Mouse (Mus musculus): ENCODE results near the gene Snrnp27. TPM values are rescaled to one million over a fixed set of nuclear protein-coding genes. Genes with fewer than 3 reads are reported as not detected.

Gene Snrnp27
- polyA plus RNA-seq, 1 experiment from 2014 or later = 125 TPM

GRCm38 (mm10) chr6:86637171-86637835, 47.0 kb downstream of the Snrnp27 start:
- Histone ChIP-seq H3K9me3 (ENCODE audit: control insufficient read depth, low read length) (no peaks in the 10 kb centered on the region), H3K27ac (ENCODE audit: low read depth, low read length) (no peak overlapping the region), H3K4me3 (ENCODE audit: low read length) (no peak overlapping the region), H3K27me3 (ENCODE audit: control insufficient read depth, insufficient read depth, low read length) (no peaks in the 10 kb centered on the region), H3K4me1 (ENCODE audit: control insufficient read depth, insufficient read depth, low read length) (no peaks in the 10 kb centered on the region), H3K9ac (ENCODE audit: low read depth, low read length) (no peak overlapping the region), H3K36me3 (ENCODE audit: control insufficient read depth, insufficient read depth, low read length) (no peaks in the 10 kb centered on the region), H3K4me2 (replicated peaks; ENCODE audit: low read depth, low read length) (no peak overlapping the region)
- ATAC-seq (ENCODE audit: low FRiP score, low TSS enrichment) = no peak
- WGBS = 62% methylated on average over 4 of the region's 4 CpGs

GRCm38 (mm10) chr6:86636495-86636894, 47.8 kb downstream of the Snrnp27 start:
- no peak for ATAC-seq (ENCODE audit: low FRiP score, low TSS enrichment)

GRCm38 (mm10) chr6:86630141-86630540, 54.2 kb downstream of the Snrnp27 start:
- H3K27me3 ChIP-seq (ENCODE audit: control insufficient read depth, insufficient read depth, low read length) = no peaks in the 10 kb centered on the region
- no peaks in the 10 kb centered on the region for H3K4me1 ChIP-seq (ENCODE audit: control insufficient read depth, insufficient read depth, low read length)
- H3K4me2 ChIP-seq (replicated peaks; ENCODE audit: low read depth, low read length) = no peak overlapping the region
- ATAC-seq (ENCODE audit: low FRiP score, low TSS enrichment) = no peak
- H3K9me3 ChIP-seq (ENCODE audit: control insufficient read depth, low read length) = no peaks in the 10 kb centered on the region
- WGBS = 75% methylated on average over 3 of the region's 3 CpGs
- no peaks in the 10 kb centered on the region for H3K36me3 ChIP-seq (ENCODE audit: control insufficient read depth, insufficient read depth, low read length)
- no peak overlapping the region for H3K9ac ChIP-seq (ENCODE audit: low read depth, low read length)
- no peak overlapping the region for H3K27ac ChIP-seq (ENCODE audit: low read depth, low read length)
- H3K4me3 ChIP-seq (ENCODE audit: low read length) = no peak overlapping the region

More at GRCm38 (mm10) chr6:86636495-86636894, 47.8 kb downstream of the Snrnp27 start:
- H3K9ac ChIP-seq (ENCODE audit: low read depth, low read length) = no peak overlapping the region
- H3K4me2 ChIP-seq (replicated peaks; ENCODE audit: low read depth, low read length) = no peak overlapping the region
- no peaks in the 10 kb centered on the region for H3K27me3 ChIP-seq (ENCODE audit: control insufficient read depth, insufficient read depth, low read length)
- H3K4me3 ChIP-seq (ENCODE audit: low read length) = no peak overlapping the region
- WGBS = 71% methylated on average over 2 of the region's 2 CpGs
- no peaks in the 10 kb centered on the region for H3K36me3 ChIP-seq (ENCODE audit: control insufficient read depth, insufficient read depth, low read length)
- no peaks in the 10 kb centered on the region for H3K4me1 ChIP-seq (ENCODE audit: control insufficient read depth, insufficient read depth, low read length)
- H3K9me3 ChIP-seq (ENCODE audit: control insufficient read depth, low read length) = no peaks in the 10 kb centered on the region
- no peak overlapping the region for H3K27ac ChIP-seq (ENCODE audit: low read depth, low read length)

- WGBS = 55% methylated on average over 10 of the region's 10 CpGs
- Histone ChIP-seq H3K4me1 (ENCODE audit: control insufficient read depth, insufficient read depth, low read length) (no peaks in the 10 kb centered on the region), H3K27me3 (ENCODE audit: control insufficient read depth, insufficient read depth, low read length) (no peaks in the 10 kb centered on the region), H3K27ac (ENCODE audit: low read depth, low read length) (no peak within 1 kb of the TSS), H3K4me2 (replicated peaks; ENCODE audit: low read depth, low read length) (no peak within 1 kb of the TSS), H3K9ac (ENCODE audit: low read depth, low read length) (no peak within 1 kb of the TSS), H3K4me3 (ENCODE audit: low read length) (no peak within 1 kb of the TSS), H3K36me3 (ENCODE audit: control insufficient read depth, insufficient read depth, low read length) (no peaks in the 10 kb centered on the region), H3K9me3 (ENCODE audit: control insufficient read depth, low read length) (no peaks in the 10 kb centered on the region)
- ATAC-seq (ENCODE audit: low FRiP score, low TSS enrichment) = no peak
Measured at GRCm38 (mm10) chr6:86627946-86628345, 56.4 kb downstream of the Snrnp27 start, which contains the start of gene Asprv1. Gene Asprv1 (plus strand): TSS chr6:86628164.

Other genes starting within 250 kb of the Snrnp27 start
- 23.3 and 23.5 TPM in 2 replicates for gene C87436, start 246.1 kb downstream of the Snrnp27 start, polyA plus RNA-seq (2014; fragmentation: Nextera tagmentation; extraction: Ambion mirVana)
- 475 and 492 TPM in 2 replicates for gene Pcbp1, start 158.2 kb downstream of the Snrnp27 start, polyA plus RNA-seq (2014; fragmentation: Nextera tagmentation; extraction: Ambion mirVana)
- 0.50 and 0.61 TPM in 2 replicates for gene Asprv1, start 56.4 kb downstream of the Snrnp27 start, polyA plus RNA-seq (2014; fragmentation: Nextera tagmentation; extraction: Ambion mirVana)
- gene Mxd1, start 15.4 kb downstream of the Snrnp27 start, polyA plus RNA-seq (2014; fragmentation: Nextera tagmentation; extraction: Ambion mirVana) = 5.4 and 8.8 TPM in 2 replicates
- gene Gmcl1, start 48.9 kb upstream of the Snrnp27 start, polyA plus RNA-seq (2014; fragmentation: Nextera tagmentation; extraction: Ambion mirVana) = 27.0 and 38.3 TPM in 2 replicates
- gene Anxa4, start 109.1 kb upstream of the Snrnp27 start, polyA plus RNA-seq (2014; fragmentation: Nextera tagmentation; extraction: Ambion mirVana) = 28.1 and 34.7 TPM in 2 replicates
- 11.2 and 18.2 TPM in 2 replicates for gene Aak1, start 165.0 kb upstream of the Snrnp27 start, polyA plus RNA-seq (2014; fragmentation: Nextera tagmentation; extraction: Ambion mirVana)